Mouse (Mus musculus): ENCODE data around the gene Nmd3.

Nmd3 gene

GRCm38 (mm10) chr3:69721814-69722186, at the start of gene Nmd3:
Nmd3 (plus strand) TSS chr3:69721985.
- DNase-seq (ENCODE audit: low spot score in 2 of 2), result peak; percentile 87 to 92

- DNase-seq (ENCODE audit: low spot score in 2 of 2), result no peak
These were observed 48.4 kb upstream of the Nmd3 start for GRCm38 (mm10) chr3:69673351-69673750.

- peak; percentile 8 to 23 for DNase-seq (ENCODE audit: low spot score in 2 of 2)
These were observed 47.6 kb upstream of the Nmd3 start for GRCm38 (mm10) chr3:69674206-69674605.

GRCm38 (mm10) chr3:69689791-69690190, 32.0 kb upstream of the Nmd3 start:
- no peak for DNase-seq (ENCODE audit: low spot score in 2 of 2)

GRCm38 (mm10) chr3:69690939-69691338, 30.8 kb upstream of the Nmd3 start:
- no peak for DNase-seq (ENCODE audit: low spot score in 2 of 2)

- DNase-seq (ENCODE audit: low spot score in 2 of 2), result peak; percentile 75 to 79
These were observed 21.8 kb upstream of the Nmd3 start for GRCm38 (mm10) chr3:69699851-69700500.

- DNase-seq (ENCODE audit: low spot score in 2 of 2), result peak in 1 of 2 experiments; percentile 37
These were observed 19.9 kb upstream of the Nmd3 start for GRCm38 (mm10) chr3:69701905-69702304.

GRCm38 (mm10) chr3:69702421-69702820, 19.4 kb upstream of the Nmd3 start:
- DNase-seq (ENCODE audit: low spot score in 2 of 2), result no peak

GRCm38 (mm10) chr3:69709043-69709929, 12.5 kb upstream of the Nmd3 start:
- no peak for DNase-seq (ENCODE audit: low spot score in 2 of 2)

GRCm38 (mm10) chr3:69711907-69712600, 9.7 kb upstream of the Nmd3 start:
- no peak for DNase-seq (ENCODE audit: low spot score in 2 of 2)

GRCm38 (mm10) chr3:69717476-69717875, 4.3 kb upstream of the Nmd3 start:
- DNase-seq (ENCODE audit: low spot score in 2 of 2), result no peak

GRCm38 (mm10) chr3:69722187-69722867, 542 bp downstream of the Nmd3 start:
- peak in 1 of 2 experiments; percentile 37 for DNase-seq (ENCODE audit: low spot score in 2 of 2)

GRCm38 (mm10) chr3:69723161-69723560, 1.4 kb downstream of the Nmd3 start:
- no peak for DNase-seq (ENCODE audit: low spot score in 2 of 2)

GRCm38 (mm10) chr3:69730930-69731329, 9.1 kb downstream of the Nmd3 start:
- DNase-seq (ENCODE audit: low spot score in 2 of 2), result no peak

GRCm38 (mm10) chr3:69733939-69734338, 12.2 kb downstream of the Nmd3 start:
- DNase-seq (ENCODE audit: low spot score in 2 of 2), result no peak

GRCm38 (mm10) chr3:69755192-69755591, 33.4 kb downstream of the Nmd3 start:
- DNase-seq (ENCODE audit: low spot score in 2 of 2), result no peak

GRCm38 (mm10) chr3:69755968-69756367, 34.2 kb downstream of the Nmd3 start:
- DNase-seq (ENCODE audit: low spot score in 2 of 2), result no peak

- DNase-seq (ENCODE audit: low spot score in 2 of 2), result peak; percentile 18 to 33
These were observed 34.7 kb downstream of the Nmd3 start for GRCm38 (mm10) chr3:69756499-69756898.

- DNase-seq (ENCODE audit: low spot score in 2 of 2), result no peak
These were observed 35.7 kb downstream of the Nmd3 start for GRCm38 (mm10) chr3:69757456-69757855.

- DNase-seq (ENCODE audit: low spot score in 2 of 2), result no peak
These were observed 38.3 kb downstream of the Nmd3 start for GRCm38 (mm10) chr3:69760081-69760480.

- DNase-seq (ENCODE audit: low spot score in 2 of 2), result no peak
These were observed 39.4 kb downstream of the Nmd3 start for GRCm38 (mm10) chr3:69761195-69761594.
